8 mouse cellular contexts compared by ENCODE assay signal in the genomic region with DNA sequence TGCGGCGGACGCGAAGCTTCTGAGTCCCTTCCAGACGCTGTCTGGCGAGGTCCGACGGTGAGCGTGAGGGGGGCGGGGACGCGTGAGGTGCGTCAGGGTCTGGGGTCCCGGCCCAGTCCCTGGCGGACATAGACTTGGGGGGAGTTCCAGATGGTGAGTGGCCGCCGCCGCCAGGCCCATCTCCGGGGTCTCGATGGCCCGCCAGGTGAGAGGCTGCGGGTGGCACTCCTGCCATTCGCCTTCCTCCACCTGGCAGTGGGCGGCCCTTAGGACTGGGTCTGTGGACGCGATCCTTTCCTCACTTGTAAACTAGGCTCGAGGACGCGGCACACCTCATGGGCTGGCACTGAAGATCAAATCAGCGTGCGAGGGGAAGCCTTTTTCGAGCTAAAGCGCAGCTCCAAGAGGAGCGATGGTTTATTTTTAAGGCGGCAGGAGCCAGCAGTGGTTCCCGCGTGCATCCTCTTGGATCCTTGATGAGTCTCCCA. TPM values are rescaled to one million over a fixed set of nuclear protein-coding genes. Genes with fewer than 3 reads are reported as not detected.
A peak's percentile ranks its signal among the peaks of the same experiment; 100 is the strongest.
DNase-seq lines count a peak whose midpoint lies in the region; ATAC-seq and TF ChIP-seq lines count a peak whose summit lies in the region.

No protein-coding gene starts in this region.

- H3K27ac ChIP-seq in spleen, adult 2 months (ENCODE audit: insufficient read depth, low read length), result peak overlapping the region; percentile 45
- H3K27ac ChIP-seq in forebrain, embryonic 16.5 days (ENCODE audit: low read length), result peak overlapping the region; percentile 89

- peak; percentile 80 for ATAC-seq in forebrain, embryonic 16.5 days
- ATAC-seq in megakaryocyte, adult 5-6 weeks (ENCODE audit: poor library complexity, severe bottlenecking), result peak; percentile 24

- peak overlapping the region; percentile 88 for H3K4me3 ChIP-seq in spleen, adult 2 months (ENCODE audit: extremely low read depth, insufficient read depth, insufficient read length)
- H3K4me3 ChIP-seq in forebrain, embryonic 16.5 days (replicated peaks; ENCODE audit: low read length), result peak overlapping the region; percentile 98

- no peak for TF ChIP-seq POLR2A in spleen, adult 2 months (IDR thresholded peaks at IDR 0.05; ENCODE audit: low read depth, low read length)
- TF ChIP-seq POLR2A in brain, embryonic 14.5 days (IDR thresholded peaks at IDR 0.05; ENCODE audit: borderline replicate concordance, extremely low read depth, insufficient read depth, insufficient read length, poor library complexity, severe bottlenecking), result no peak

- peak overlapping the region; percentile 95 for H3K9ac ChIP-seq in forebrain, embryonic 16.5 days (replicated peaks; ENCODE audit: low read depth, low read length)

- H3K9me3 ChIP-seq in forebrain, embryonic 16.5 days (ENCODE audit: control insufficient read depth, low read length), result no peaks in the 10 kb centered on the region

- DNase-seq in spleen, adult 2 months (ENCODE audit: low read depth in 1 of 2, low spot score in 2 of 2), result no peak
- no peak for DNase-seq in spleen, adult 18-20 months
- peak; percentile 71 for DNase-seq in brain, embryonic 14.5 days (ENCODE audit: low read depth)
- peak; percentile 70 for DNase-seq in kidney, postnatal 14 days
- no peak for DNase-seq in thymus, postnatal 14 days
- DNase-seq in cerebellum, adult 9-10 months, result no peak

- H3K36me3 ChIP-seq in spleen, adult 2 months (ENCODE audit: control insufficient read depth, insufficient read depth, low read length), result no peaks in the 10 kb centered on the region
- H3K36me3 ChIP-seq in forebrain, embryonic 16.5 days (ENCODE audit: control insufficient read depth, insufficient read depth), result peaks cover 4% of the 10 kb centered on the region; the same call in 1 of the 2 replicates

- under 1% methylated on average over 37 of the region's 37 CpGs for WGBS in spleen, adult 2 months
- WGBS in forebrain, embryonic 16.5 days, result under 1% methylated on average over 37 of the region's 37 CpGs

- no peak for TF ChIP-seq CTCF in spleen, adult 2 months (IDR thresholded peaks at IDR 0.05; ENCODE audit: extremely low read depth, insufficient read depth, insufficient read length, insufficient replicate concordance)
- TF ChIP-seq CTCF in brain, embryonic 14.5 days (IDR thresholded peaks at IDR 0.05; ENCODE audit: borderline replicate concordance, extremely low read depth, insufficient read depth, insufficient read length), result no peak

- H3K27me3 ChIP-seq in spleen, adult 2 months (ENCODE audit: control insufficient read depth, insufficient read depth, low read length), result no peaks in the 10 kb centered on the region
- no peaks in the 10 kb centered on the region for H3K27me3 ChIP-seq in forebrain, embryonic 16.5 days (replicated peaks; ENCODE audit: control insufficient read depth, insufficient read depth, low read length)

- H3K4me2 ChIP-seq in forebrain, embryonic 16.5 days (ENCODE audit: low read length), result peak overlapping the region; percentile 78

- H3K4me1 ChIP-seq in spleen, adult 2 months (ENCODE audit: control insufficient read depth, insufficient read depth, insufficient read length), result peaks cover 4% of the 10 kb centered on the region; the same call in 1 of the 2 replicates
- peaks cover 14% of the 10 kb centered on the region for H3K4me1 ChIP-seq in forebrain, embryonic 16.5 days (replicated peaks; ENCODE audit: control insufficient read depth, insufficient read depth, low read length)

RNA-seq across cellular contexts. Expression of a gene that starts 0.4 kb away (rescaled TPM):
- polyA plus RNA-seq in spleen, adult 2 months (2012; rRNA removed), result 5.4 and 5.6 TPM in 2 replicates
- 11.0 and 14.5 TPM in 2 replicates for polyA plus RNA-seq in brain, embryonic 14.5 days (2012; rRNA removed)
- 4.2 and 4.5 TPM in 2 replicates for polyA plus RNA-seq in forebrain, embryonic 16.5 days (2015; fragmentation: Nextera tagmentation; extraction: Ambion mirVana)
- total RNA-seq in megakaryocyte, adult 5-6 weeks (2015), result 12.9 and 17.3 TPM in 2 replicates
- total RNA-seq in megakaryocyte, adult 5-6 weeks (2017), result 10.0 and 11.2 TPM in 2 replicates

RNA-seq across cellular contexts. Expression of a gene that starts 14.5 kb away (rescaled TPM):
- polyA plus RNA-seq in spleen, adult 2 months (2012; rRNA removed), result 2.5 TPM in 2 replicates
- 10.9 and 15.7 TPM in 2 replicates for polyA plus RNA-seq in brain, embryonic 14.5 days (2012; rRNA removed)
- polyA plus RNA-seq in forebrain, embryonic 16.5 days (2015; fragmentation: Nextera tagmentation; extraction: Ambion mirVana), result 35.0 and 41.2 TPM in 2 replicates
- 17.1 and 17.5 TPM in 2 replicates for total RNA-seq in megakaryocyte, adult 5-6 weeks (2015)
- total RNA-seq in megakaryocyte, adult 5-6 weeks (2017), result 16.4 and 17.7 TPM in 2 replicates

Comparison
In these comparisons a context has a peak if more than half of its experiments do, and no peak if none do; other contexts are left out.
1. DNase-seq: peak in brain, embryonic 14.5 days (single experiment) and kidney, postnatal 14 days (single experiment); none in spleen, adult 2 months (0 of 2), spleen, adult 18-20 months (0 of 2), thymus, postnatal 14 days (single experiment) and cerebellum, adult 9-10 months (single experiment).